Mouse (Mus musculus): ENCODE results near the gene Edrf1. TPM values are rescaled to one million over a fixed set of nuclear protein-coding genes. Genes with fewer than 3 reads are reported as not detected.
A peak's percentile ranks its signal among the peaks of the same experiment; 100 is the strongest.

Gene Edrf1
- polyA plus RNA-seq, 1 experiment from 2014 or later = 16.9 TPM

DNA sequence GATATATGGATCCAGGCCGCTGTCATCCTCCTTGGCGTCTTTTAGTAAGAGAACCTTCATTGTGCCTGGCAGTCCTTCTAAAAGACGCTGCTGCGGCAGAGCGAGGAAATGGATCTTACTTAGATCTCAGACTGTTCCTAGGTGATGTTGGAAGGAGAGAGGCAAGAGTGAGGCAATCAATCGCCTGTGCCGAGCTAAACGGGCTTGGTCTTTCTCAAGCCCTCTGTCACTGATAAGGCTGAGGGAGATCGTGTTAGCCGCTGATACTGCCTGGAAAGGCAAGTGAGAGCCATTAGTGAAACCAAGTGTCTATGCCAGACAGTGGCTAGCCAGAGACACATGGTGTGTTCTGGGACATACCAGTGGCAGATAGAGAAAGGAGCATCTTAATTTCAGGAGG, 65.0 kb downstream of the Edrf1 start:
- no peak overlapping the region for H3K4me3 ChIP-seq (replicated peaks)
- 72% methylated on average over 10 of the region's 10 CpGs for WGBS
- ATAC-seq = peak; percentile 78; the same call in 1 of the 2 replicates

DNA sequence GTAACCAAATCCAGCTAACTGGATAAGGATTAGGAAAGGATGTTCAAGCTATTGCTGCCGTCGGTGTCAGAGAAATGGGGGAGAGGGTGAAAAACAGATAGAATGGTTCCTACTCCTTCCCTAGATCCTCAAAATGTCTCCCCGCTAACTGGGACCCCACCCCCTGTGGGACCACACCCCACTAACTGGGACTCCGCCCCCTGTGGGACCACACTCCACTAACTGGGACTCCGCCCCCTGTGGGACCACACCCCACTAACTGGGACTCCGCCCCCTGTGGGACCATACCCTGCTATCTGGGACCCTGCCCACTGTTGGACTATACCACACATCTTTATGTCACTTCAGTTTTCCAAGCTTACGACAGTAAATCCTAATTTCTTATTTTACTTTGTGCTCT, 66.6 kb downstream of the Edrf1 start:
- ATAC-seq = no peak
- no peaks in the 10 kb centered on the region for H3K9me3 ChIP-seq
- H3K27ac ChIP-seq = no peak overlapping the region
- no peak overlapping the region for H3K4me3 ChIP-seq (replicated peaks)
- H3K9ac ChIP-seq = no peak overlapping the region
- H3K27me3 ChIP-seq (replicated peaks) = no peaks in the 10 kb centered on the region
- H3K4me1 ChIP-seq (replicated peaks) = 0 out of 2 replicates have a peak, but pooled peaks cover 3% of the 10 kb centered on the region
- no peak overlapping the region for H3K4me2 ChIP-seq (replicated peaks)
- no peaks in the 10 kb centered on the region for H3K36me3 ChIP-seq
- WGBS = 91% methylated on average over 7 of the region's 7 CpGs

More for the DNA sequence above, 65.0 kb downstream of the Edrf1 start:
- Histone ChIP-seq H3K9me3 (no peaks in the 10 kb centered on the region), H3K27me3 (replicated peaks) (no peaks in the 10 kb centered on the region), H3K4me2 (replicated peaks) (no peak overlapping the region), H3K27ac (no peak overlapping the region), H3K4me1 (replicated peaks) (no peaks in the 10 kb centered on the region), H3K36me3 (no peaks in the 10 kb centered on the region), H3K9ac (no peak overlapping the region)

DNA sequence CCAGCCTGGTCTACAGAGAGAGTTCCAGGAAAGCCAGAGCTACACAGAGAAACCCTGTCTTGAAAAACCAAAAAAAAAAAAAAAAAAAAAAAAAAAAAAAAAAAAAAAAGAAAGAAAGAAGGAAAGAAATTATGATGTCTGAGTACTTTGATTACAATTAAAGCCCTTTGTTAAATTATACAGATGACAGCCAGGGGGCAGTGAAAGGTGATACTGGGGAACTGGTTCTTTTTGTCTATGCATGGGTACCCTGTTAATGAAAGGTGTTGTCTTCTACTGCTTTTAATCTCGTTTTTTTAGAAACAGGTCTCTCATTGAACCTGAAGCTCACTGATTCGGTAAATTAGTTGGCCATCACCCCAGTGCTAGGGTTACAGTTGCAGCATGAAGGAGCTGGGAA, 70.0 kb downstream of the Edrf1 start:
- WGBS = 90% methylated on average over 2 of the region's 2 CpGs
- no peak for ATAC-seq

DNA sequence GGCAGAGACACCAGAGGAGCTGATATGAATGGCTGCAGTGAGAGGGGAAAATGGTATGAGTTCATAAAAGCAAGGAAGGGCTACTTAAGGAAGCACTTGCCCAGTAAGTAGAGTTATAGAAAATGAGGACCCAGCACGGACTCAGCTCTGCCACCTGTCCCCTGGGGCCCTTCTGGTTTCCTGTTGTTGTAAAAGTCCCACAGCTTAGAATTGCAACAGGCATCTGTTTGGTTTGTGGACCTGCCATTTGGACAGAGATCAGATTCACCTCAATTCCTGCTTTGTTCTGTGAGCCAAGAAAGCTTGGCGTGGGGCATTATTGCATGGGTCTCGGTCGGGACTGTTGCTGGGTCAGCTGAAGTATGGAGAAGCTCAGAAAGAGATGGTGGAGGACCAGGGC, 78.0 kb downstream of the Edrf1 start:
- no peak for ATAC-seq
- H3K4me2 ChIP-seq (replicated peaks) = no peak overlapping the region
- H3K9ac ChIP-seq = no peak overlapping the region
- no peaks in the 10 kb centered on the region for H3K27me3 ChIP-seq (replicated peaks)
- no peak overlapping the region for H3K4me3 ChIP-seq (replicated peaks)
- H3K36me3 ChIP-seq = peaks cover 39% of the 10 kb centered on the region
- H3K4me1 ChIP-seq (replicated peaks) = no peaks in the 10 kb centered on the region
- no peaks in the 10 kb centered on the region for H3K9me3 ChIP-seq
- WGBS = 88% methylated on average over 4 of the region's 4 CpGs
- H3K27ac ChIP-seq = no peak overlapping the region

More for the DNA sequence above, 70.0 kb downstream of the Edrf1 start:
- Histone ChIP-seq H3K4me3 (replicated peaks) (no peak overlapping the region), H3K9me3 (no peaks in the 10 kb centered on the region), H3K27me3 (replicated peaks) (no peaks in the 10 kb centered on the region), H3K4me2 (replicated peaks) (no peak overlapping the region), H3K9ac (no peak overlapping the region), H3K36me3 (no peaks in the 10 kb centered on the region), H3K4me1 (replicated peaks) (0 out of 2 replicates have a peak, but pooled peaks cover 3% of the 10 kb centered on the region), H3K27ac (no peak overlapping the region)

DNA sequence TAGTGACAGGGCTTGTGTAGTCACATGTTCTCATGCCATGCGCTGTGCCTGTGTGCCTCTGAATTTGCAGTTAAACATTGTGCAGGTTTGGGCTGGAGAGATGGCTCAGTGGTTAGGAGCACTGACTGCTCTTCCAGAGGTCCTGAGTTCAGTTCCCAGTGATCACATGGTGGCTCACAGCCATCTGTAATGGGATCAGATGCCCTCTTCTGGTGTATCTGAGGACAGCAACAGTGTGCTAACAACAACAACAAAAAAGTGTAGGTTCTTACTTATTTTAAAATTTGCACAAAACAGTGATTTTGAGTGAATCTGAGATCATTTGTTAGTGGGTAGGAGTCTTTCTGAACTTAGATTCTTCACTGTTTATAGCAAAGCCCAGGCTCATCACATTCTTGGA, 81.2 kb downstream of the Edrf1 start:
- H3K4me1 ChIP-seq (replicated peaks) = no peaks in the 10 kb centered on the region
- H3K36me3 ChIP-seq = peaks cover 60% of the 10 kb centered on the region
- no peak overlapping the region for H3K4me2 ChIP-seq (replicated peaks)
- H3K9me3 ChIP-seq = no peaks in the 10 kb centered on the region
- no peak overlapping the region for H3K27ac ChIP-seq
- H3K27me3 ChIP-seq (replicated peaks) = no peaks in the 10 kb centered on the region
- WGBS = 94% methylated on average over 1 of the region's 1 CpGs
- ATAC-seq = no peak
- no peak overlapping the region for H3K9ac ChIP-seq
- no peak overlapping the region for H3K4me3 ChIP-seq (replicated peaks)

DNA sequence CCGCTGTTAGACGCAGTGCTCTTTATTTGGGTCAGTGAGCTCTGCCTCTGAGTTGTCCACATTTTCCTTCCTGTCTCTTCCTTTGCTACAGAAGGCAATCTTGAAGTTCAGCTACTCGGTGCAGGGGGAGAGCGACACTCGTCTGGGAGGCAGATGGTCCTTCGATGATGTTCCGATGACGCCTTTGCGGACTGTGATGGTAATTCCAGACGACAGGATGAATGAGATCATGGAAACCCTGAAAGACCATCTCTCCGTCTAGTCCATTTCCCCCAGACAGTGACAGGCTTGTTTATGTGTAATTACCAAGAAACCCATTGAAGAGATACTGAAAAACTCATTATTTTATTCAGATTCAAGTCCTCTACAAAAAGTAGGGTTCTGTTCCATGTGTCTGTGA, 83.3 kb downstream of the Edrf1 start:
- Histone ChIP-seq H3K27me3 (replicated peaks) (no peaks in the 10 kb centered on the region), H3K27ac (no peak overlapping the region), H3K9me3 (no peaks in the 10 kb centered on the region), H3K4me1 (replicated peaks) (no peaks in the 10 kb centered on the region), H3K4me3 (replicated peaks) (no peak overlapping the region), H3K36me3 (peaks cover 52% of the 10 kb centered on the region), H3K9ac (no peak overlapping the region), H3K4me2 (replicated peaks) (no peak overlapping the region)
- no peak for ATAC-seq
- 88% methylated on average over 11 of the region's 11 CpGs for WGBS

Other genes starting within 250 kb of the Edrf1 start
- gene Tex36, start 35.4 kb upstream of the Edrf1 start, polyA plus RNA-seq (2015; fragmentation: Nextera tagmentation; extraction: Ambion mirVana) = 0.18 TPM in 1 of 2 replicates, not detected in the other
- 0.09 TPM in 1 of 2 replicates, not detected in the other for gene Mmp21, start 42.5 kb downstream of the Edrf1 start, polyA plus RNA-seq (2015; fragmentation: Nextera tagmentation; extraction: Ambion mirVana)
- gene Bccip, start 71.8 kb downstream of the Edrf1 start, polyA plus RNA-seq (2015; fragmentation: Nextera tagmentation; extraction: Ambion mirVana) = 165 TPM in 2 replicates
- 33.6 and 34.7 TPM in 2 replicates for gene Uros, start 72.5 kb downstream of the Edrf1 start, polyA plus RNA-seq (2015; fragmentation: Nextera tagmentation; extraction: Ambion mirVana)
- 0.83 and 1.1 TPM in 2 replicates for gene Fank1, start 139.3 kb downstream of the Edrf1 start, polyA plus RNA-seq (2015; fragmentation: Nextera tagmentation; extraction: Ambion mirVana)
- gene Dhx32, start 145.2 kb downstream of the Edrf1 start, polyA plus RNA-seq (2015; fragmentation: Nextera tagmentation; extraction: Ambion mirVana) = 76.2 and 77.3 TPM in 2 replicates